ENCODE assay signal across 23 mouse cellular contexts in the genomic region with DNA sequence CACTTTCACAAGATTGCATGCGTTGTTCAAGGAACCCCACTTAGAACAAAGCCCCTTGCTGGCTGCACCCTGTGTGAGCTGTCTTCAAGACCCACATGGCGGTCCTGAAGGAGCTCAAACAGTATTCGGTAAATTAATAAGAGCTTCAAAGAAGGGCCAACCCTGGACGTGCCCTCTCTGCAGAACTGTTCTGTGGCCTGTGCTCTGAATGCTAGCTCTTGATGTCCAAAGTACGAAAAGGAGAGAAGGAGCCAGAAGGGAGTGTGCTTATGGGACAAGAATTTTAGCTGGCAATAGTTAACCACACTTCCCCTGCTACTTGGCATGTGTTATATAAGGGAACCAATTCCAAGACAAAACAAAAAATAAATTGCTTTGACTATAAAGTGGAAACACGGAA.
A peak's percentile ranks its signal among the peaks of the same experiment; 100 is the strongest.
DNase-seq lines count a peak whose midpoint lies in the region; ATAC-seq lines count a peak whose summit lies in the region.
"Had no signal": no experiment of that assay in that cellular context is flagged by ENCODE, and none has a peak within 500 bp of the region (broad histone marks: within the 10 kb centered on the region; RNA-seq: fewer than 3 reads in every experiment).

No protein-coding gene starts in this region.

- no peaks in the 10 kb centered on the region for H3K4me1 ChIP-seq in kidney, embryonic 16.5 days (ENCODE audit: insufficient read depth, low read length)
- peaks cover 5% of the 10 kb centered on the region; the same call in 1 of the 2 replicates for H3K4me1 ChIP-seq in embryonic facial prominence, embryonic 14.5 days (ENCODE audit: control insufficient read depth, insufficient read depth, low read length)
- H3K4me1 ChIP-seq: forebrain, embryonic 10.5 days; hindbrain, embryonic 15.5 days; limb, embryonic 12.5 days; megakaryocyte, embryonic 14.5 days; midbrain, embryonic 13.5 days had no signal

- H3K27me3 ChIP-seq in kidney, embryonic 16.5 days (ENCODE audit: insufficient read depth, low read length) = no peaks in the 10 kb centered on the region
- no peaks in the 10 kb centered on the region for H3K27me3 ChIP-seq in embryonic facial prominence, embryonic 14.5 days (replicated peaks; ENCODE audit: control insufficient read depth, insufficient read depth, low read length)
- H3K27me3 ChIP-seq: CH12.LX; hindbrain, embryonic 15.5 days; limb, embryonic 12.5 days; megakaryocyte, embryonic 14.5 days; midbrain, embryonic 13.5 days had no signal

- H3K36me3 ChIP-seq in kidney, embryonic 16.5 days (ENCODE audit: insufficient read depth, low read length) = no peaks in the 10 kb centered on the region
- H3K36me3 ChIP-seq in embryonic facial prominence, embryonic 14.5 days (ENCODE audit: control insufficient read depth, insufficient read depth, low read length) = no peaks in the 10 kb centered on the region
- H3K36me3 ChIP-seq: forebrain, embryonic 10.5 days; G1E; hindbrain, embryonic 15.5 days; limb, embryonic 12.5 days; midbrain, embryonic 13.5 days had no signal

- ATAC-seq in kidney, embryonic 16.5 days (ENCODE audit: low FRiP score, low TSS enrichment) = no peak
- ATAC-seq in embryonic facial prominence, embryonic 14.5 days (ENCODE audit: low read depth) = no peak
- ATAC-seq: midbrain, embryonic 13.5 days had no signal

- no peak overlapping the region for H3K27ac ChIP-seq in kidney, embryonic 16.5 days (ENCODE audit: low read length)
- H3K27ac ChIP-seq in embryonic facial prominence, embryonic 14.5 days (replicated peaks; ENCODE audit: low read depth, low read length) = peak overlapping the region; percentile 22; the same call in 1 of the 2 replicates
- H3K27ac ChIP-seq: forebrain, embryonic 10.5 days; hindbrain, embryonic 15.5 days; layer of hippocampus, adult 2 months; limb, embryonic 12.5 days; liver, embryonic 14.5 days; midbrain, embryonic 13.5 days had no signal

- WGBS in kidney, embryonic 16.5 days = 86% methylated on average over 6 of the region's 6 CpGs
- 74% methylated on average over 6 of the region's 6 CpGs for WGBS in embryonic facial prominence, embryonic 14.5 days

- no peak overlapping the region for H3K9ac ChIP-seq in kidney, embryonic 16.5 days (replicated peaks; ENCODE audit: low read length)
- H3K9ac ChIP-seq in embryonic facial prominence, embryonic 14.5 days (ENCODE audit: low read depth, low read length) = no peak overlapping the region
- H3K9ac ChIP-seq: hindbrain, embryonic 15.5 days; limb, embryonic 12.5 days; liver, embryonic 14.5 days; lung, embryonic 14.5 days; midbrain, embryonic 13.5 days had no signal

- no peak overlapping the region for H3K4me2 ChIP-seq in kidney, embryonic 16.5 days (replicated peaks; ENCODE audit: low read depth, low read length)
- no peak overlapping the region for H3K4me2 ChIP-seq in embryonic facial prominence, embryonic 14.5 days (ENCODE audit: low read depth, low read length)
- H3K4me2 ChIP-seq: hindbrain, embryonic 15.5 days; limb, embryonic 12.5 days; lung, embryonic 14.5 days; midbrain, embryonic 13.5 days had no signal

- H3K9me3 ChIP-seq in kidney, embryonic 16.5 days (ENCODE audit: low read length) = no peaks in the 10 kb centered on the region
- H3K9me3 ChIP-seq in embryonic facial prominence, embryonic 14.5 days (ENCODE audit: control insufficient read depth, low read length) = 0 out of 2 replicates have a peak, but pooled peaks cover 4% of the 10 kb centered on the region
- H3K9me3 ChIP-seq: hindbrain, embryonic 15.5 days; limb, embryonic 12.5 days; midbrain, embryonic 13.5 days had no signal

- no peak overlapping the region for H3K4me3 ChIP-seq in kidney, embryonic 16.5 days (ENCODE audit: low read length)
- no peak overlapping the region for H3K4me3 ChIP-seq in embryonic facial prominence, embryonic 14.5 days (ENCODE audit: low read depth, low read length)
- H3K4me3 ChIP-seq: forebrain, embryonic 10.5 days; hindbrain, embryonic 15.5 days; layer of hippocampus, adult 2 months; limb, embryonic 12.5 days; megakaryocyte, embryonic 14.5 days; midbrain, embryonic 13.5 days had no signal

- peak; percentile 45 for DNase-seq in kidney, adult 18-20 months
- DNase-seq in embryonic facial prominence, embryonic 14.5 days (ENCODE audit: low spot score) = peak; percentile 48
- DNase-seq in kidney, adult 9 months = peak; percentile 86
- peak; percentile 7 to 25 for DNase-seq in kidney, postnatal 4 days
- DNase-seq in thymus, postnatal 25 days = no peak
- no peak for DNase-seq in cerebellum, adult 18-20 months
- DNase-seq: adrenal gland, adult 8-10 months; B cell, adult 2 months; cerebellum, adult 11-12 months; cerebellum, postnatal 25 days; embryo, embryonic 11 days; layer of hippocampus, postnatal 36 days; lung, embryonic 14.5 days had no signal

Comparison
In these comparisons a context has a peak if more than half of its experiments do, and no peak if none do; other contexts are left out.
1. DNase-seq: peak in kidney, adult 18-20 months (single experiment), embryonic facial prominence, embryonic 14.5 days (single experiment), kidney, adult 9 months (single experiment) and kidney, postnatal 4 days (2 of 2); none in thymus, postnatal 25 days (single experiment) and cerebellum, adult 18-20 months (0 of 2).